Mouse (Mus musculus) cerebellum, adult 2 months (tissue): ENCODE measurements at regions not wholly inside any gene's neighbourhood (a gene's known extent, or its start where the extent isn't known, plus 50 kb on each side); places are given as distances from the start of the nearest gene placed in this dataset.
"Not testable (repeated sequence)": the region's sequence is repeated elsewhere in the genome, so short reads cannot be mapped to it uniquely, and the experiment has no call there.

Experiments used
- DNase-seq, 2 experiments: peaks; one replicate each; pipeline ENCODE4 v3.0.0; 2021
- H3K27ac ChIP-seq: fragments of 200-500 bp; 2 replicates; pipeline ENCODE4 v1.5.1; 2012; ENCODE audit warnings: low read length, control low read depth, inconsistent platforms; ENCODE audit not compliant: insufficient read depth
- H3K27me3 ChIP-seq: fragments of 200-500 bp; 2 replicates; pipeline ENCODE4 v1.6.1; 2012; ENCODE audit warnings: inconsistent platforms, mild to moderate bottlenecking, low read length, moderate library complexity; ENCODE audit not compliant: control insufficient read depth, insufficient read depth
- H3K4me1 ChIP-seq: fragments of 200-500 bp; 2 replicates; pipeline ENCODE4 v1.6.1; 2011; ENCODE audit warnings: low read length; ENCODE audit not compliant: control insufficient read depth, insufficient read depth
- H3K4me3 ChIP-seq: fragments of 200-500 bp; replicated peaks from 2 replicates; pipeline ENCODE3; 2011; ENCODE audit warnings: mild to moderate bottlenecking, low read depth, low read length, control low read depth; ENCODE audit not compliant: insufficient read depth
- CTCF ChIP-seq: fragments of 200-500 bp; IDR thresholded peaks from 2 replicates; pipeline ENCODE4 v1.5.1; 2011; ENCODE audit warnings: low read depth, mild to moderate bottlenecking, control low read depth, low read length, moderate library complexity, borderline replicate concordance; ENCODE audit not compliant: insufficient read depth
- POLR2A ChIP-seq: fragments of 200-500 bp; IDR thresholded peaks from 2 replicates; pipeline ENCODE4 v1.6.1; 2011; ENCODE audit warnings: low read length, control low read depth, borderline replicate concordance; ENCODE audit not compliant: insufficient read depth
- WGBS: fragments of 180-500 bp; shearing (Covaris S2); methylation state at CpG from one replicate; pipeline ENCODE4 v1.1.7; 2018; 5-methylcytosine and 5-hydroxymethylcytosine counted together

- H3K4me3 ChIP-seq, result no peak overlapping the region
- no peak for TF ChIP-seq CTCF
- TF ChIP-seq POLR2A, result no peak
- no peak overlapping the region for H3K27ac ChIP-seq
- H3K27me3 ChIP-seq, result no peaks in the 10 kb centered on the region
- DNase-seq, result no peak
- WGBS, result 62% methylated on average over 5 of the region's 5 CpGs
- H3K4me1 ChIP-seq, result no peaks in the 10 kb centered on the region
Observed at GRCm38 (mm10) chr5:97276724-97277123, 115.5 kb downstream of the Naa11 start.

- H3K4me3 ChIP-seq, H3K27ac ChIP-seq, H3K4me1 ChIP-seq, H3K27me3 ChIP-seq: not testable (repeated sequence)
- peak; percentile 45 to 61 for DNase-seq
- WGBS, result 23% methylated on average over 12 of the region's 12 CpGs
Observed at GRCm38 (mm10) chr5:97264666-97265065, 127.5 kb downstream of the Naa11 start.

DNA sequence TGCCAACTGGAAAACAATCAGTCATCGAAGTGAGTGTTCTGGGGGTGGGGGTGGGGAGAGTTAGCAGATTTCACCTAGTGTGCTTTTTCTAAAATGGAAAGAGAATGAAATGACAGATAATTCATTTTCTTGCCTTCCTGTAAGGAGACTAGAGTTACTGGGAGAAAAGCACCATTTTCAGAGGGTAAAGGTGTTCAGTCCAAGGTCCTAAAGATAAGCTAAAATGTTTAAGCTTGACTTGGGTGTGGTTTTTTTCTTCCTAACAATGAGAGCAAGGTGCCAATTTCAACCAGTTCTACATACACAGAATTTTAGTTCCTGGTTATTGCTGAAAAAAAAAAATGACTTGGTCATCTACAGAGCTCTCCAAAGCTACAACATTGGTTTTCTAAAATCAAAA, 135.1 kb downstream of the Naa11 start:
- Histone ChIP-seq H3K27me3 (no peaks in the 10 kb centered on the region), H3K27ac (no peak overlapping the region), H3K4me3 (no peak overlapping the region), H3K4me1 (peaks cover 3% of the 10 kb centered on the region; the same call in 1 of the 2 replicates)
- WGBS, result 72% methylated on average over 1 of the region's 1 CpGs
- no peak for DNase-seq
- TF ChIP-seq CTCF (no peak), POLR2A (no peak)

GRCm38 (mm10) chr5:97256445-97257060, 135.6 kb downstream of the Naa11 start:
- no peak for TF ChIP-seq CTCF
- TF ChIP-seq POLR2A, result no peak
- Histone ChIP-seq H3K4me3 (no peak overlapping the region), H3K27me3 (no peaks in the 10 kb centered on the region), H3K4me1 (peaks cover 3% of the 10 kb centered on the region; the same call in 1 of the 2 replicates), H3K27ac (no peak overlapping the region)
- WGBS, result 62% methylated on average over 7 of the region's 7 CpGs
- no peak for DNase-seq

- Histone ChIP-seq H3K4me3 (no peak overlapping the region), H3K27me3 (no peaks in the 10 kb centered on the region), H3K4me1 (no peaks in the 10 kb centered on the region), H3K27ac (no peak overlapping the region)
- TF ChIP-seq CTCF (no peak), POLR2A (no peak)
- DNase-seq, result peak; percentile 42 to 49
- 53% methylated on average over 2 of the region's 2 CpGs for WGBS
Observed at GRCm38 (mm10) chr5:97236930-97237329, 125.5 kb upstream of the Paqr3 start.

DNA sequence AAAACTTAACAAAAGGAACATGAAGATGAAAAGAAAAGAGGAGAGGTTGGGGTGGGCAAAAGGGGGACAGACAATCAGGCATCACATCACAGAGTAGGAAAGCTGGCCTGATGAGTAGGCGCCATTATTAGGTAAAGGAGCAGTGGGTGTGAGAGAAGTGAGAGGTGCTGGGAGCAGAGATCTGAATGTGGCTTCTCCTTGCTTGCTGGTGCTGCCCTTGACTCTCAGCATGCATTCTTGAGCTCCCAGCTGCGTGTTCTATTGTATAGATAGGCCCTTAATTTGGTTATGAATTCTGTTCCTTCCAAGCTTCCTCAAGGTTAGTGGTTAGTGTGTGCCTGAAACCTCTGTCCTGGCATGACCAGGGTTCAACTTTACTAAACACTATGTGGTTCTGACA, 115.0 kb upstream of the Paqr3 start:
- no peaks in the 10 kb centered on the region for H3K4me1 ChIP-seq
- no peak for TF ChIP-seq CTCF
- no peak for DNase-seq
- no peak overlapping the region for H3K4me3 ChIP-seq
- H3K27me3 ChIP-seq, result no peaks in the 10 kb centered on the region
- H3K27ac ChIP-seq, result no peak overlapping the region
- WGBS, result 72% methylated on average over 2 of the region's 2 CpGs

- no peak for TF ChIP-seq POLR2A
- no peak for TF ChIP-seq CTCF
- Histone ChIP-seq H3K4me1 (no peaks in the 10 kb centered on the region), H3K27ac (no peak overlapping the region), H3K4me3 (peak overlapping the region; percentile 67), H3K27me3 (no peaks in the 10 kb centered on the region)
- peak in 1 of 2 experiments; percentile 44 for DNase-seq
- 43% methylated on average over 12 of the region's 12 CpGs for WGBS
Observed at GRCm38 (mm10) chr5:97223238-97223857, 112.0 kb upstream of the Paqr3 start.

GRCm38 (mm10) chr5:97222489-97223237, 111.3 kb upstream of the Paqr3 start:
- H3K27ac ChIP-seq, result no peak overlapping the region
- TF ChIP-seq CTCF (no peak), POLR2A (no peak)

More at GRCm38 (mm10) chr5:97222489-97223237, 111.3 kb upstream of the Paqr3 start:
- no peaks in the 10 kb centered on the region for H3K27me3 ChIP-seq
- DNase-seq, result peak in 1 of 2 experiments; percentile 25
- 44% methylated on average over 12 of the region's 12 CpGs for WGBS
- H3K4me1 ChIP-seq, result no peaks in the 10 kb centered on the region
- peak overlapping the region; percentile 67 for H3K4me3 ChIP-seq
